Mouse (Mus musculus) C3H10T1/2 (cell line): ENCODE measurements around the gene Asb13. TPM values are rescaled to one million over a fixed set of nuclear protein-coding genes. Genes with fewer than 3 reads are reported as not detected.

Experiments used
- polyA plus RNA-seq, 2 experiments: library from polyadenylated mRNA; unstranded; fragments of >200 nt; fragmentation: generic; extraction: Trizol; gene quantifications; one replicate each; pipeline ENCODE4 v1.2.1; 2012; ENCODE audit warnings: missing spikeins in 2 of 2

Asb13 gene
- 1 to 10 TPM; 1.1 to 4.4 TPM for polyA plus RNA-seq

GRCm38 (mm10) chr13:3633895-3634811, at the start of gene Asb13:
Asb13 (plus strand) TSS chr13:3634032.

GRCm38 (mm10) chr13:3610795-3611438, 22.9 kb upstream of the Asb13 start, which contains the start of gene Fam208b:
Fam208b (minus strand) TSS chr13:3611108.

Other genes with a start within 250 kb of the Asb13 start
- gene Gdi2, start 96.0 kb upstream of the Asb13 start, polyA plus RNA-seq, result 100 to 1,000 TPM in 1 of 2 experiments, 10 to 100 TPM in 1; 39.7 to 250 TPM
- 1 to 10 TPM in 1 of 2 experiments, under 1 TPM in 1; 0.07 to 1.4 TPM for gene Fam208b, start 22.9 kb upstream of the Asb13 start, polyA plus RNA-seq
- not detected for gene Calml3, start 170.3 kb downstream of the Asb13 start, polyA plus RNA-seq
- not detected for gene Calm4, start 203.7 kb downstream of the Asb13 start, polyA plus RNA-seq
- not detected for gene Calm5, start 220.1 kb downstream of the Asb13 start, polyA plus RNA-seq